Mouse (Mus musculus): ENCODE measurements around the gene Calm2. TPM values are rescaled to one million over a fixed set of nuclear protein-coding genes. Genes with fewer than 3 reads are reported as not detected.

Gene Calm2
- polyA plus RNA-seq (2014; fragmentation: Illumina TruSeq; extraction: RNeasy Lipid Tissue Mini Kit (QIAGEN cat#74804); ENCODE audit: low read depth, low replicate concordance), result 947 TPM

GRCm38 (mm10) chr17:87446767-87447611 is at the start of gene Calm2:
Gene Calm2 (minus strand): TSS chr17:87446935.

DNA sequence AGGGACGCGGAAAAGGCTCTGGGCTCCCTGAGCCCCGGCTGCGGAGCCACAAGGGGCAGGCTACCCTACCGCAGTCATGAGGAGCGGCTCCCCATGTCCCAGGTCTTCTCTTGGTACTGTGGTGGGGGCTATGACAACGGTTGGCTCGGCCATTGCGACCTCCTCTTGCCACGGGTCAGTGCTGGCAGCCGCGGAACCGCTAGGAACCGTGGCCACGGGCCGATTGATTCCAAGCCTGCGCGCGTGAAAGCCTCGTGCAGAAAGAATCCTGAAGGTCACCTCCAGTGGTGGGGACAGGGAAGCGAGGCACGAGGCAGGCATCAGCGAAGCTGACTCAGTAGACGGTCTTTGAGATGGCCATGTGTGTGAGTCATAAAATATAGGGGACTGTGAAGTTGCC is 19.2 kb downstream of the Calm2 start, which contains the start of gene Stpg4:
TSS of gene Stpg4 (minus strand) at position 231 of the 400 bp plus-strand sequence.

Other genes with a start within 250 kb of the Calm2 start
- 166 TPM for gene Mcfd2, start 181.0 kb downstream of the Calm2 start, polyA plus RNA-seq (2014; fragmentation: Illumina TruSeq; extraction: RNeasy Lipid Tissue Mini Kit (QIAGEN cat#74804); ENCODE audit: low read depth, low replicate concordance)
- gene Ttc7, start 164.0 kb downstream of the Calm2 start, polyA plus RNA-seq (2014; fragmentation: Illumina TruSeq; extraction: RNeasy Lipid Tissue Mini Kit (QIAGEN cat#74804); ENCODE audit: low read depth, low replicate concordance), result 7.8 TPM
- not detected for gene Stpg4, start 19.2 kb downstream of the Calm2 start, polyA plus RNA-seq (2014; fragmentation: Illumina TruSeq; extraction: RNeasy Lipid Tissue Mini Kit (QIAGEN cat#74804); ENCODE audit: low read depth, low replicate concordance)
- 141 TPM for gene Epcam, start 189.0 kb upstream of the Calm2 start, polyA plus RNA-seq (2014; fragmentation: Illumina TruSeq; extraction: RNeasy Lipid Tissue Mini Kit (QIAGEN cat#74804); ENCODE audit: low read depth, low replicate concordance)
- gene Msh2, start 225.4 kb upstream of the Calm2 start, polyA plus RNA-seq (2014; fragmentation: Illumina TruSeq; extraction: RNeasy Lipid Tissue Mini Kit (QIAGEN cat#74804); ENCODE audit: low read depth, low replicate concordance), result 26.1 TPM

Data from kidney, adult 10 weeks (tissue).